Mouse (Mus musculus) spleen, adult 2 months (tissue): ENCODE measurements around the gene 9230113P08Rik.
"Not testable (repeated sequence)": the region's sequence is repeated elsewhere in the genome, so short reads cannot be mapped to it uniquely, and the experiment has no call there.

Experiments used
- CTCF ChIP-seq: fragments of 200-500 bp; IDR thresholded peaks from 2 replicates; pipeline ENCODE4 v1.5.1; 2011; ENCODE audit warnings: mild to moderate bottlenecking, inconsistent platforms; ENCODE audit not compliant: insufficient read depth, insufficient read length, insufficient replicate concordance; ENCODE audit errors: extremely low read depth
- POLR2A ChIP-seq: fragments of 200-500 bp; IDR thresholded peaks from 2 replicates; pipeline ENCODE4 v1.6.1; 2011; ENCODE audit warnings: low read depth, low read length, inconsistent platforms

DNA sequence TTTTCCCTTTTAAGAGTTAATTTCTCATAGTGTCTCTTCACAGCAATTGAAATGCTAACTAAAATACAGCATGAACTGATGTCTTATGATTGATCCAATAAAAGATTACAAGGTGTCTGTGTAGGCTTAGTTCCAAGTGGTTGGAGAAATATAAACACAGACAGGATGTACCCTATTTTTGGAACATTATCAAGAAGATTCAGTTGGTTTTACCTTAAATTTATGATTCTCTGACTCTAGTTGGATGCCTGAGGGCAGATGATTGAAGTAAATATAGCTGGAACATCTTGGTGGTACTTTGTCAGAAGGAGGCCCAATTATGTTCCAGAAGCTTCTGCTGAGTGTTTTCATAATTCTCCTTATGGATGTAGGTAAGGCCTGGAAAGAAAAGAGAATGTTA lies at the start of gene 9230113P08Rik:
- TF ChIP-seq CTCF, POLR2A: not testable (repeated sequence)
